Mouse (Mus musculus): ENCODE results near the gene Prnp. TPM values are rescaled to one million over a fixed set of nuclear protein-coding genes. Genes with fewer than 3 reads are reported as not detected.
A peak's percentile ranks its signal among the peaks of the same experiment; 100 is the strongest.

Prnp gene
- total RNA-seq, 2 experiments from 2014 or later: 7.6 to 14.3 TPM

- ATAC-seq (replicated peaks; ENCODE audit: low FRiP score, low TSS enrichment, poor library complexity, severe bottlenecking): no peak
These were observed 4.0 kb upstream of the Prnp start for GRCm38 (mm10) chr2:131905776-131906175.

GRCm38 (mm10) chr2:131906266-131906665 is 3.5 kb upstream of the Prnp start:
- no peak for ATAC-seq (replicated peaks; ENCODE audit: low FRiP score, low TSS enrichment, poor library complexity, severe bottlenecking)

GRCm38 (mm10) chr2:131906846-131907245 is 2.9 kb upstream of the Prnp start:
- no peak for ATAC-seq (replicated peaks; ENCODE audit: low FRiP score, low TSS enrichment, poor library complexity, severe bottlenecking)

GRCm38 (mm10) chr2:131907311-131907710 is 2.4 kb upstream of the Prnp start:
- ATAC-seq (replicated peaks; ENCODE audit: low FRiP score, low TSS enrichment, poor library complexity, severe bottlenecking): no peak

- no peak for ATAC-seq (replicated peaks; ENCODE audit: low FRiP score, low TSS enrichment, poor library complexity, severe bottlenecking)
These were observed 1.3 kb upstream of the Prnp start for GRCm38 (mm10) chr2:131908351-131908861.

- ATAC-seq (replicated peaks; ENCODE audit: low FRiP score, low TSS enrichment, poor library complexity, severe bottlenecking): no peak
These were observed 822 bp upstream of the Prnp start for GRCm38 (mm10) chr2:131908906-131909305.

GRCm38 (mm10) chr2:131910847-131911246 is 1.1 kb downstream of the Prnp start:
- no peak for ATAC-seq (replicated peaks; ENCODE audit: low FRiP score, low TSS enrichment, poor library complexity, severe bottlenecking)

- no peak for ATAC-seq (replicated peaks; ENCODE audit: low FRiP score, low TSS enrichment, poor library complexity, severe bottlenecking)
These were observed 1.6 kb downstream of the Prnp start for GRCm38 (mm10) chr2:131911341-131911740.

GRCm38 (mm10) chr2:131912526-131913258 is 3.0 kb downstream of the Prnp start:
- ATAC-seq (replicated peaks; ENCODE audit: low FRiP score, low TSS enrichment, poor library complexity, severe bottlenecking): no peak

GRCm38 (mm10) chr2:131932275-131932902 is 22.7 kb downstream of the Prnp start:
- ATAC-seq (replicated peaks; ENCODE audit: low FRiP score, low TSS enrichment, poor library complexity, severe bottlenecking): peak; percentile 38

- ATAC-seq (replicated peaks; ENCODE audit: low FRiP score, low TSS enrichment, poor library complexity, severe bottlenecking): no peak
These were observed 23.3 kb downstream of the Prnp start for GRCm38 (mm10) chr2:131933013-131933412.

GRCm38 (mm10) chr2:131933598-131933997 is 23.9 kb downstream of the Prnp start:
- no peak for ATAC-seq (replicated peaks; ENCODE audit: low FRiP score, low TSS enrichment, poor library complexity, severe bottlenecking)

- ATAC-seq (replicated peaks; ENCODE audit: low FRiP score, low TSS enrichment, poor library complexity, severe bottlenecking): no peak
These were observed 24.5 kb downstream of the Prnp start for GRCm38 (mm10) chr2:131934243-131934642.

GRCm38 (mm10) chr2:131935390-131936105 is 25.8 kb downstream of the Prnp start:
- peak; percentile 87 for ATAC-seq (replicated peaks; ENCODE audit: low FRiP score, low TSS enrichment, poor library complexity, severe bottlenecking)

- no peak for ATAC-seq (replicated peaks; ENCODE audit: low FRiP score, low TSS enrichment, poor library complexity, severe bottlenecking)
These were observed 26.7 kb downstream of the Prnp start for GRCm38 (mm10) chr2:131936410-131936809.

GRCm38 (mm10) chr2:131939404-131940111 is 29.8 kb downstream of the Prnp start:
- peak; percentile 36; the same call in 1 of the 2 replicates for ATAC-seq (replicated peaks; ENCODE audit: low FRiP score, low TSS enrichment, poor library complexity, severe bottlenecking)

GRCm38 (mm10) chr2:131940506-131940905 is 30.8 kb downstream of the Prnp start:
- peak; percentile 66 for ATAC-seq (replicated peaks; ENCODE audit: low FRiP score, low TSS enrichment, poor library complexity, severe bottlenecking)

GRCm38 (mm10) chr2:131941501-131941900 is 31.8 kb downstream of the Prnp start:
- ATAC-seq (replicated peaks; ENCODE audit: low FRiP score, low TSS enrichment, poor library complexity, severe bottlenecking): no peak

GRCm38 (mm10) chr2:131944370-131944769 is 34.6 kb downstream of the Prnp start:
- no peak for ATAC-seq (replicated peaks; ENCODE audit: low FRiP score, low TSS enrichment, poor library complexity, severe bottlenecking)

GRCm38 (mm10) chr2:131945225-131945624 is 35.5 kb downstream of the Prnp start:
- no peak for ATAC-seq (replicated peaks; ENCODE audit: low FRiP score, low TSS enrichment, poor library complexity, severe bottlenecking)

Measured in megakaryocyte-erythroid progenitor cell, adult 5-6 weeks (primary cell).